Mouse (Mus musculus): ENCODE data around the gene Ager. TPM values are rescaled to one million over a fixed set of nuclear protein-coding genes. Genes with fewer than 3 reads are reported as not detected.
A peak's percentile ranks its signal among the peaks of the same experiment; 100 is the strongest.

The Ager gene
- total RNA-seq, 2 experiments from 2014 or later: 0.31 TPM; not detected in 1

- no peak for DNase-seq
- TF ChIP-seq CTCF (IDR thresholded peaks at IDR 0.05): no peak
- peak within 1 kb of the TSS; percentile 96 for H3K27ac ChIP-seq
- peak within 1 kb of the TSS; percentile 94 for H3K4me3 ChIP-seq
- intact Hi-C loops (cut with DNase I): no loop called here
These were observed 31.6 kb downstream of the Ager start, which contains the start of gene Prrt1 for GRCm38 (mm10) chr17:34629221-34629751. Prrt1 (plus strand) TSS chr17:34629533.

- DNase-seq: no peak
- intact Hi-C loops (cut with DNase I): no loop called here
- peak overlapping the region; percentile 96; the same call in 1 of the 2 replicates for H3K27ac ChIP-seq
- H3K4me3 ChIP-seq: peak overlapping the region; percentile 94
- TF ChIP-seq CTCF (IDR thresholded peaks at IDR 0.05): no peak
These were observed 32.3 kb downstream of the Ager start for GRCm38 (mm10) chr17:34629796-34630603.

GRCm38 (mm10) chr17:34630761-34631301 lies 33.2 kb downstream of the Ager start:
- DNase-seq: peak; percentile 31
- no peak overlapping the region for H3K27ac ChIP-seq
- no peak for TF ChIP-seq CTCF (IDR thresholded peaks at IDR 0.05)
- H3K4me3 ChIP-seq: peak overlapping the region; percentile 94
- intact Hi-C loops (cut with DNase I): no loop called here

- Histone ChIP-seq H3K27ac (peak overlapping the region; percentile 69), H3K4me3 (peak overlapping the region; percentile 73)
- TF ChIP-seq CTCF (IDR thresholded peaks at IDR 0.05): no peak
- DNase-seq: peak; percentile 33
- intact Hi-C loops (cut with DNase I): no loop called here
These were observed 34.0 kb downstream of the Ager start for GRCm38 (mm10) chr17:34631647-34632046.

GRCm38 (mm10) chr17:34632261-34632691 lies 34.6 kb downstream of the Ager start:
- peak overlapping the region; percentile 69 for H3K27ac ChIP-seq
- peak overlapping the region; percentile 73 for H3K4me3 ChIP-seq
- intact Hi-C loops (cut with DNase I): no loop called here
- DNase-seq: peak; percentile 83
- no peak for TF ChIP-seq CTCF (IDR thresholded peaks at IDR 0.05)

- no peak overlapping the region for H3K27ac ChIP-seq
- intact Hi-C loops (cut with DNase I): no loop called here
- no peak overlapping the region for H3K4me3 ChIP-seq
- TF ChIP-seq CTCF (IDR thresholded peaks at IDR 0.05): no peak
- no peak for DNase-seq
These were observed 38.0 kb downstream of the Ager start for GRCm38 (mm10) chr17:34635671-34636070.

GRCm38 (mm10) chr17:34637459-34637858 lies 39.8 kb downstream of the Ager start:
- H3K27ac ChIP-seq: no peak overlapping the region
- peak; percentile 9 for DNase-seq
- H3K4me3 ChIP-seq: no peak overlapping the region
- intact Hi-C loops (cut with DNase I): no loop called here
- no peak for TF ChIP-seq CTCF (IDR thresholded peaks at IDR 0.05)

GRCm38 (mm10) chr17:34639461-34640255 lies 42.0 kb downstream of the Ager start:
- peak overlapping the region; percentile 38; the same call in 1 of the 2 replicates for H3K27ac ChIP-seq
- intact Hi-C loops (cut with DNase I): loop anchor here (10.0 kb wide), 1 partner anchor 195 kb away; the partner anchor contains the start of genes Dxo and Stk19
- H3K4me3 ChIP-seq: no peak overlapping the region
- TF ChIP-seq CTCF (IDR thresholded peaks at IDR 0.05): no peak
- DNase-seq: peak; percentile 14

- TF ChIP-seq CTCF (IDR thresholded peaks at IDR 0.05): peak; percentile 18; the same call in 1 of the 2 replicates
These were observed 43.3 kb downstream of the Ager start for GRCm38 (mm10) chr17:34640778-34641601.

GRCm38 (mm10) chr17:34641945-34642344 lies 44.3 kb downstream of the Ager start:
- H3K27ac ChIP-seq: peak overlapping the region; percentile 73; the same call in 1 of the 2 replicates
- no peak overlapping the region for H3K4me3 ChIP-seq
- no peak for DNase-seq
- intact Hi-C loops (cut with DNase I): loop anchor here (10.0 kb wide), 1 partner anchor 193 kb away; the partner anchor contains the start of genes Dxo and Stk19
- TF ChIP-seq CTCF (IDR thresholded peaks at IDR 0.05): no peak

More at GRCm38 (mm10) chr17:34640778-34641601, 43.3 kb downstream of the Ager start:
- peak; percentile 30 for DNase-seq
- intact Hi-C loops (cut with DNase I): loop anchor here (10.0 kb wide), 1 partner anchor 194 kb away; the partner anchor contains the start of genes Dxo and Stk19
- H3K4me3 ChIP-seq: no peak overlapping the region
- H3K27ac ChIP-seq: peak overlapping the region; percentile 73

- no peak for TF ChIP-seq CTCF (IDR thresholded peaks at IDR 0.05)
- H3K4me3 ChIP-seq: no peak overlapping the region
- no peak for DNase-seq
- intact Hi-C loops (cut with DNase I): loop anchor here (10.0 kb wide), 1 partner anchor 191 kb away; the partner anchor contains the start of genes Dxo and Stk19
- H3K27ac ChIP-seq: no peak overlapping the region
These were observed 45.7 kb downstream of the Ager start for GRCm38 (mm10) chr17:34643379-34643778.
